Mouse (Mus musculus): ENCODE measurements around the gene Enpp4. TPM values are rescaled to one million over a fixed set of nuclear protein-coding genes. Genes with fewer than 3 reads are reported as not detected.
A peak's percentile ranks its signal among the peaks of the same experiment; 100 is the strongest.

The Enpp4 gene
- total RNA-seq (2021): 10 to 100 TPM; 13.5 to 13.8 TPM

DNA sequence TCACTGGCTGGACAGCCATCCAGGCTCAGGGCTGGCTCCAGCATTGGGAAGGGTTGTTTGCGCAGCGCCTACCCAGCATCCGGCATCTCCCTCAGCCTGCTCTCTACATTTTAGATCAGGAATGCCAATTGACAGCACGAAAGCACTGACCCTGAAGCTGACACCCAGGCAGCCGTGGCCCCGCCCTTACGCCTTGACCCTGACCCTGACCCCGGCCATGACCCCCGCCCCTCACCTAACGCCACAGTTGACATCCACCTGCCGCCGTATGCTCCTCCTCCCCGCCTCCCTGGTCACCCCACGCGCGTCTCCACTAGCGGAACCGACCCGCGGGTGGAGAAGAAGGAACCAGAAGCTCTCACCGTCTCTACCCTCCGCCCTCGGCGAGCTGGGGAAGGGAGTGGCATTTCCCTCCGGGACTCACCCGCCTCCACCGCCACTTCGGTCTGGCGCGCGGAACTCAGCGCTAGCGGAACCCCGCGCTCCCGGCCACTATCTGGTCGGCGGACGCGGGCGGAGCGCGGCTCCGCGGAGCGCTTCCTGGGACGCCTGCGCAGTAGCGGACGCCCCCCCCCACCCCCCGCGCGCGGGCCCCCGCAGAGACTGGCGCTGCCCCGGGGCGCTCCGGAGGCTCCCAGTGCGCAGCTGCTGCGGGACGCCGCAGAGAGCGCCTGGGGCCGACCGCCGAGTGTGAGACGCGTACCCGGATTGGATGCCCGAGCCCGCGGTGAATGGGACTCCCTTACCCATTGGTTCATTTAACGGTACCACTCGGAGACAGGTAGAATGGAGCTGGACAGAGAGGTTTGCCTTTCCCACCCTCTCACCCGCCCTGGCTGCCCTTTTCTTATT lies at the start of gene Enpp4:
Gene Enpp4 (minus strand): TSS at position 523 of the 852 bp plus-strand sequence.
- DNase-seq: peak; percentile 94

DNA sequence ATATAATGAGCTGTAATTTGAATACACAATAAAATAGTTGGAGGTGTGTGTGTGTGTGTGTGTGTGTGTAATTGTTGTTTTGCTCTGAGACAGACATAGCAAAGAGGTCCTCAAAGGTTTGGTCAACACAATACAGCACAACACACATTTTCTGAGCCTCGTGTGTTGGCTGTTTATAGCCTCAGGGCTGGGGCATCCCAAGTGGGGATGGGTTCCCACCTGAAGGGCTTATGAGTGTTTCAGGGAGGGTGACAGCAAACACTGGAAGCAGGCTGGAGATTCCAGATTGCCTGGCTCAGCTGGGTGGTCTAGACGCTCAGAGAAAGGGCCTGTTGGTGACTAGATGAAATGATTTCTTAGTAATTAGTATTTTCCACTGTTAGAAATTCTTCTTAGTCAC lies 49.6 kb upstream of the Enpp4 start:
- DNase-seq: no peak

DNA sequence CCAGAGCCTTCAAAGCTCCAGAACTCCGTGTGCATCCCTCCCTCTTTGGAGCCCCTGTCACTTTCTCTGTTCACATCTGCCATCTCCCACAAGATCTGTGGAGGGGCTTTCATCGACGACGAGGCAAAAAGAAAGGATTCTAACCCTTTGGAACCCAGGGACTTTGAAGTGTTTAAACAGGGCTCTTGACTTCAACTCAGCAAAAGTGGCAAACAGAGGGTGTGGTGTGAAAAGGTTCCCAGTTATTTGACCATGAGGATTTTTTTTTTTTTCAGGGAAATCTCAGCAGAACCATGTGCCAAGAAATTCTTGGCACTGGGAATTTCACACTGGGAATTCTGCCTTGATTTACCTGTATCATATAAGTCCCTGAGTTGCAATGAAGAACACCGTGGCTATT lies 48.3 kb upstream of the Enpp4 start:
- no peak for DNase-seq

DNA sequence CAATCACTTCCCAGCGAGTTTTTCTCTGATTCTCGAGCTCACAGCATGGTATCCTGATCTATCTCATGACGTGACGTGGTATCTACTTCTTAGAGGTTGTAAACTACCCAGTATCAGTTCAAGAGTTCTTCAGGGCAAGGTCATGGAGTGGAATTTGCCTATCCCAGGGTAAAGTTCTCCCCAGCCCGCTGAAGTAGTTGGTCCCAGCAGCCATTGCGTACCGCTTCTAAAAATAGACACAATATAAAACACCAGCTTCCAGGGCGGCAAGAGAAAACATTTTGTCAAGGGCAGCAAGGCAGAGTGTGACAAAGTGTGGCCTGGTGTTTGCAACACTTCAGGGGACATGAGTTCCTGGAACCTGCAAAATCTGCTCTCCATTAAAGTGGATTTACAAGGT lies 46.3 kb upstream of the Enpp4 start:
- peak; percentile 36 for DNase-seq

DNA sequence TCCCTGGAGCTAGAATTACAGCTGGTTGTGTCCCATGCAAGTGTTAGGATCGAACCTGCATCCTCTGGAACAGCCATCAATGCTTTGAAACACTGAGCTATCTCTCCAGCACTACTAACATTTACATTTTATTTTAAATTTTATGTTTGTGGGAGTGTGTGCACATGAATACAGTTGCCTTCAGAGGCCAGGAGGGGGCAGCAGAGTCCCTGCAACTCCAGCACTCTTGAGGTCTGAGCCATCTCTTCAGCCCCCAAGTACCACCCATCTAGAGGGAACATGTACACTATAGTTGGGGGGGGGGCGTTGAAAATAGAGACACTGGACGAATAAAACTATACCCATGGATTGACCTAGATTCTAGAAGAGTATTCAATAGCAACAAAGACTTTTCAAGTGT lies 45.5 kb upstream of the Enpp4 start:
- DNase-seq: peak; percentile 75

DNA sequence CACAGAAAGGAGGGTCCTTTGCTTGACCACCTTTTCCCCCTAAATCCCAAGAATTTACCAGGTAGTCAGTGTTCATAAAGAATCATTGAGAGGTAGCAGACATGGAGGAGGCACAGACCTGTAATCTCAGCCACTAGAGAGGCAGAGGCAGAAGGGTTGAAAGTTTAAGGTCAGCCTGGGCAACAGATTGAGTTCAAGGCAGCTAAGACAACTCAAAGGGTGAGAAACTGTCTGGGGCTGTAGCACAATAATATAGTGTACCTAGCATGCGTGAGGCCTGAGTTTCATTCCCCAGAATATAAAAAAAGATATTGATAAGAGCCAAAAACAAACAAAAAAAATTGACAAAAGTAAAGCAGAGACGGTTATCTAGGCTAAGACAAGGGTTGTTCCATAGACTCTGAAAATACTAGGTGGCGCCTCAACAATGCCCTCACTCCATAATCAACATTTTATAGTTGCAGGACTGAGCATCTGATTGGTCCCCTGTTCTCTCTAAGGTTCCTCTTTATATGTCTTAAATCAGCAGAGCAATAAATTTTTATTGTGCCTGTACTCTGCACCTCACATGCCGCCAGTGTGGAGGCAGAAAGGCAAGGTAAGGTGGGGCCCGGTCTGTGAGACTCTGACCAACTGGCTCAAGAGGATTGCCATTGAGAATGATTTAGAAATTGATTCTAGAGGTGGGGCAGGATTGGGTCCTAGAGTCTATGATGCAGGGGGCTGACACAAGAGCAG lies 42.7 kb upstream of the Enpp4 start:
- no peak for DNase-seq

DNA sequence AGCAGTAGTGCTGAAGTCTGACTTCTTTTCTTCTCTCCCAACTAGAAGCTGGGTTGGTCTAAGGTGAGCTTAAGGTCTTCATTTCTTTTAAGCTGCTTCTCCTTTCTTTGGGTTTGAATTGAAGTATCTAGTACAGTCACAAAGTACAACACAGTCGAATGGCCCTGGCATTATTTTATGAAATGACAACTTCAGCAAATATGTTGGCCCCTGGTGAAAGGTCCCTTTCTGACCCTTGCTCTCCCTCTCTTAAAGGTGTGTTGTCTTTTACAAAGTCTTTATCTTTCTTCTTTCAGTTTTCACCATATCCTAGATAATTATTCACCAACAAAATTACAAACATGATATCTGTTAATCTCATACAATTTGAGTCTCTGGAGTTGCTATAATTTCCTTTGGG lies 40.2 kb upstream of the Enpp4 start:
- DNase-seq: no peak

DNA sequence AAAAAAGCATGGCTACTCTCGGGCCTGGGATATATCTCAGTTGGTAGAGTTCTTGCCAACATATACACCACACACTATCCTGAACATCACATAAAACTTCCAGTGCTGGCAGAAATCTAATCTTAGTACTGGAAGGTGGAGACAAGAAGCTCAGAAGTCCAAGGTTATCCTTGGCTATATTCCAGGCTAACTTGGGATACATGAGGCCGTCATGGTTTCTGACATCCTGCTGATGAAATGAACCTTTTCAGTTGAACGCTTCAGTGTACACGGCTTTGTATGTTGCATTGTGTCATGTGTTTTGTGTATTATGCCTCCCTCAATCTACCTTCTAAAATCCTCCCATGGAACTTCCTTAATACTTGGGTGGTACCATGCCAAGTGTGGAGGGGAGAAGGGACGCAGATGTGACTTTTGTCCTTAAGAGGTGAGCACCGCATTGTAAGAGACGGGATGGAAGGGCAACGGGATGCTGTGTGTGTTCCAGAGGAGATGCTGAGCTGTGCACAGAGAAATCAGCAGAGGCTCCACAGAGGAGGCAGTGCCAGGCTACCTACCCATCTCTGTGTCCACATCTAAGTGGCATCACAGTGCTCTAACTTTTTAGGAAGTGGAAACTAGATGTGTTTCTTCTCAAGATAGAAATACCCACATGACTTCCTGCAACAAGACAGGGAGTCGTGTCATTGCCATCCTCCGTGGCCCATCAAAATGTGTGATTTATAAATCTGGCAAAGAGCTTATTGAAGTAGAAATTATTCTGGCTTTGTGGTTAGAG lies 31.4 kb upstream of the Enpp4 start:
- no peak for DNase-seq

DNA sequence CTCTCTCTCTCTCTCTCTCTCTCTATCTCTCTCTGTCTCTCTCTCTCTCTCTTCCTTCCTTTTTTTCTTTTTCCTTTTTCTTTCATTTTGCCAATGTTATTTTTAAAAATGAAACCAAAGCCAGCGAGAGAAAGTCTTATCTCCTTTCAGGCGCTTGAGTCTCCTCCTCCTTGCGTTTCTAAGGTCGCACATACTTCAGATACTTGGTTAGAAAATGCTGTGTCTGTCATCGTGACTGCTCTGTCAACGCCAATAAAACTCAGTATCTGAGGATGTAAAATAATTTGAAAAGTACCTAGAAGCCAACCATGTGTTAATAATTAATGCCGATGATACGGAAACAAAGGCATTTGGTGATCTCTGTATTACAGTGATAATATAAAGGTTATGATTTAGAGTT lies 30.4 kb upstream of the Enpp4 start:
- no peak for DNase-seq

DNA sequence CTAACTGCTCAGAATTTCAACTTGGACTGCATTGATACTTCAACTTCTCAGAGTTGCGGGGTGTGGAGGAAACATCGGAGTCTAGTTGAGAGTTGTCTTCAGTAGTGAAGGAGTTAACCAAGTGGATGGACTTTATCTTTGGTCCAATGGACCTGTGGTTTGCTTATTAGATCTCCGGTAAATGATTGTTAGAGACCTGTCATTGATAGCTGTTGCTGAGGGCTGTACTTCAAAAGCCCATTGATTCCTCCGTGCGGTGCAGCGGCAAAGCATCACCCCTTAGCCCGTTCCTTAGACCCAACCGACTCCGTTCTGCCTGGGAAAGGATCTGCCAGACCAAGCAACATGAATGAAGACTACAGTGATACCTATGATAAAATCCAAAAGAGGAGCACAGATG lies 28.9 kb upstream of the Enpp4 start:
- no peak for DNase-seq

DNA sequence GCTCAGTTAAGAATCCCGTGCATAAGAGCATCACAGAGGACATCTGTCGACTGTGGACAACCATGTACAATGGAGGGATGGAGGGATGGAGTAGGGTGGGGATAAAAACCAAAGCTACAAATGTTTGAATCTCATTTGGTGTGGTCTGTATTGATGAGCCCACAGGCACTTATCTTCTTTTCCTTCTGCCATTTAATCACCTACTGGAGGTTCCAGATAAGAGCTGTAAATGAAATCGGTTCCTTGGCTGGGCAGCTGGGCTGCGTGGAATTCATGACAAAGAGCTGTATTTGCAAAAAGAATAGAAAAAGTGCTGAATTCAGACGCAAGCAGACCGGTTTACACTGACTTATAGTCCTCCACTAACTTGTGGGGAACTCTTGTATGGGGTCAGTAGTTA lies 28.5 kb upstream of the Enpp4 start:
- no peak for DNase-seq

DNA sequence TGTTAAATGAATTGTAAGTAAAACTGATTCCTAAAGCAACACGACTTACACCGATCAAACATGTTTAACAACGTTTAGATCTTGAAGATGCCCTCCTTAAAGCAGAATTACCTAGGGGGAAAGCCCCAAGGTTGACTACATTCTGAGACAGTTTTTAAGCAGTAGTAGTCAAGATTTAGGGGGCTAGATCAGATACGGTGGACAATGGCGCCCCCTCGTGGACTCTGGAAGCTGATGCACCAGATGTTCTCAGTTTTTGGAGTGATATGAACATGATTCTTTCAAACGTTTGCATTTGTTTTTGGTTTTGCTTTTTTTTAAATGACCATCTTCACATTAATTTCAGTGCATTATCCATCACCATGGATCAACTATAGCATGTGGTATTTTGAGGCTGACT lies 24.8 kb upstream of the Enpp4 start:
- peak; percentile 79 for DNase-seq

DNA sequence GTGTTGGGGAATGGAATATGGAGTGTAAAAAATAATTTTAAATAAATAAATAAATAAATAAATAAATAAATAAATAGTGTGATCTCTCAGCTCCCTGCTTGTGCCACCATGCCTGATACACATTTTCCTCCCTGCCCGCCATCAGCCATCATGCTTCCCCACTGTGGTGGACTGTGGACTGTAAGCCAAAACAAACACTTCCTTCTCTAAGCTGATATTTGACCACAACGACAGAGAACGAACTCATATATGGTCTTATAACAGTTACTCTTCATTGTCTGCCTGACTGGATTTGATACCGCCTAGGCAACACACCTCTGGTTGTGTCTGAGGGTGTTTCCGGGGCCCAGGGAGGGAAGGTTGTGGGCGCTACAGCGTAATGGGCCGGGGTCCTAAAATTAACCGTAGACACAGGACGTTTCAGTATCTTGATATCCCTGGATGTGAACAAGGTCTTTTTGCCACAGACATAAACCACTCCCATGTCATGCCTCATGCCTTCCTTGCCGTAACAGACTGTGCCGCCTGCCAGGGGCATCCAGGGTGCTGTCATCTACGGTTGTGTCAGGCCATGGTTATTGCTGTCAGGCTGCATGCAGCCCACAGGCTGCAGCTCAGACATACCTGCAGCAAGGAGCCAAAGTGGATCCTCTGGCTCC lies 23.6 kb upstream of the Enpp4 start:
- no peak for DNase-seq

DNA sequence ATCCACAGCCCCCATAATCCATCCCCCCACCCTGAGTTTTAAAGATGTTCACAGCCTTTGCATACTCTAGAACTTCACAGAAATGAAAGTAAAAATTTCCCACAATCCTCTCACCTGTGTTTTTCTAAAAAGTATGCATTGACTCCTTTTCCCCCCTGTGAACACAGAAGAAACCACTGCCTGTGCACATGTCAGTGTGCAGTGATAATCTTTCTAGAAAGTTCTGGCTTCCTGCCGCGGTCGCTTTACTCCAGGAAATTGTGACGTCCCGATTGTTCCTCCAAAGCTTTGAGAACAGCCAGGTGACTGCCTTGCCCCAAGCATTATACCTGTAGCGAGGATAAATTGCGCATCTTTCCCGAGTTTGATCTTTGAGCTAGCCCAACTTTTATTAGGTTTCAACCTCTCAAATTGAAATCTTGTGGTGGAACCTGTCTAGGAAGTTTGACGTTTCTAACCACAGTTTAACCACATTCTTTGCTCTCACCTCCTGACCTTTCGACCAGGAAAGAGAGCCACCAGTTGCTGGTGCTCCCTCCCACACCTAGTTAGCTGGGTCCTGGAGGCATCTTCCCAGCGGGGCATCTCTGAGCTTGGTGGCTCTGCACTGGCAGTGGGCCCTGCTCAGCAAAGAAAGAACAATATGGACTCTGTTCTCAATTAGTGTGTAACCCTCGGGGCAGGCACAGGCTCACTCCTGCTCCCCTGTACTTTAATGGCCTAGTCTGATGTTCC lies 15.9 kb upstream of the Enpp4 start:
- no peak for DNase-seq

DNA sequence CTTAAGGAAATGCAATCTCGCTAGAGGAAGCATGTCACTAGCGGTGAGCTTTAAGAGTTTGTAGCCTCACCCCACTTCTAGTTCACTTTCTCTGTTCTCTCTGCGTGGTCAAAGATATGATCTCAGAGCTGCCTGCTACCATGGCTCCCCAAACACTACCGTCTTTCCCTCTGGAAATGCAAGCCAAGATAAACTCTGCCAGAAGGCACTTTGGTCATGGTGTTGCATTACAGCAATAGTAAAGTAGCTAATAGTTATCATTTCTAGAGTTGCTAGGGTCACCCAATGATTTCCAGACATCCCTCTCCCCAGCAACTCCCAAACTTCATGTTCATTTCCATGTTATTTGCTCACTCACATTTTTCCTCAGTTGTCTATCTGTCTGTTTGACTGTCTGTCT lies 12.6 kb upstream of the Enpp4 start:
- no peak for DNase-seq

DNA sequence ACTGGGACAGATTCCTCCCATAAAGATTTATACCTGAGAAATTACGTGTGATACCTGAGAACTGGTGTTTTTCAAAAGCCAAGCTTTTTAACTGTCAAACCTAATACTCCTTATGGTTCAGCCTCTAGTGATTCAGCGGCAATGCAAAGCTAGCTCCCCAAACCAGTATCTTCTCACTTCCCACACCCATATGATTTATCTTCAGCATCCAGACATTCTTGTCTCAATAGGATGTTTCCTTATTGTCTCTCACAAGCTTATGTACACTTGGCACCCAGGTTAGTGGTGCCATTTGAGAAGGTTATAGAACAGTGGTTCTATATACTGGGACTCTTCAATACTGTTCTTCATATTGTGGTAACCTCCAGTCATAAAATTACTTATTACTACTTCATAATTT lies 12.1 kb upstream of the Enpp4 start:
- no peak for DNase-seq

DNA sequence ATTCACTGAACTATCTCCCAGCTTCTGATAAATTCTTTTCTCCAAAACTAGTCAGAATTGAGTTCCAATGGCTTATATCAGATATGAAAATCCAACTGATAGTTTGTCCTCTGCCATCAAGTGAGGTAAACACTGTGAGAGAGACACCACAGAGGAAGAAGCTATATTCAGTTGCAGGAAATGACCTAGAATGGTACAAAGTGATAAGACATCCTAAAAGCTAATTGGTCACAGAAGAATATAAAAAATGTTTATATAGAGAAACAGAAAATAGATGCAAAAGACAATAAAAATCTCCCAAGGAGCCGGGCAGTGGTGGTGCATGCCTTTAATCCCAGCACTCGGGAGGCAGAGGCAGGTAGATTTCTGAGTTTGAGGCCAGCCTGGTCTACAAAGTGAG lies 11.0 kb upstream of the Enpp4 start:
- DNase-seq: no peak

DNA sequence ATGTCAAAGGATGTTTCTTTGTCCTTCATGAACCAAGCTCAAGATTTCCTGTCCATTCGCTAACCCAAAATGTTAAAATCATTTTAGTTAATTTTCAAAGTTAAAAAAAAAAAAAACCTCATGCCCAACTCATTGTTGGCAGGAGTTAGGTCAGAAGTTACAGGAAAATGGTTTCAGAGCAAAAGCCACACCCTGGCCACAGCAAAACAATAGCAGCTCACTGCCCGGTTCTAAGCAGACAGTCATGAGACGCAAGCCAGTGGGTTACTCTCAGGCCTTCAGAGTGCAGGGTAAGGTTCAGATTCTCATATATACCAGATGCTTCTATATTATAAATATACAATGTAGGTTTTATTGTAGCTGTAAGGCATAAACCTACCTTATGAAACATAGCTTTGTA lies 2.7 kb upstream of the Enpp4 start:
- DNase-seq: no peak

DNA sequence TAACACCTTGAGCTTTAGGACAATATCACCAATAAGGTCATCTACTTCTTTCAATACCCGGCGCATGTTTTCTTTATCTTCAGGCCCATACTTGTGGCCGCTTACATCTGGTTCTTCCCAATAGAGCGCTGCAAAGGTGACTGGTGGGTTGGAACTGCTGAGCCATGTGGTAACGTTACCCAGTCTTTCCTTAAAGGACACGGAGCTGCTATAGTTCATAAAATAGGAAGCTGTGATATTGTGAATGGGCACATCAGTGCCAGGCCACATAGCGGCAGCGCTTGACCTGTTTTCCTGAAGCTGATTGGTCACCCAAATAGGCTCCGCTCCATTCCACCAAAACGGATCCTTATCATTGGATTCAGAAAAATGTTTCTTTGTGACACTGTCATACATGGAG lies 3.6 kb downstream of the Enpp4 start:
- DNase-seq: no peak

DNA sequence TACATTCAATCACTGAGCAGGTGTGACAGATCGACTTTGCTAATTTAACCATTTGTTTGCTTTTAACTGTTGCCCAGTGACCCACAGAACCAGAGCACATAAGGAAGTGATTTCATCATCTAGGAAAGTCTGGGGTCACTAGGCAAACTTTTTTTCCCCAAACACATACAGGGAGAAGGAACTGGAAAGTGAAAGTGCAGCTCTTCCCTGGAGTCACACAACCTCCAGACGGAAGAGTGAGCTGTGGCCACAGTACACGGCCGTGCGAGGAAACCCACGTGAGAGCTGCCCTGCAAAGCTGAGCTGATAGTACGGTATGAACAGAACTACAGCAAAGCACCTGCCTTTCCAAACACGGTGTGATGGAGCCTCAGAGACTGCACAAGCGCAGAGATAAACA lies 4.7 kb downstream of the Enpp4 start:
- no peak for DNase-seq

DNA sequence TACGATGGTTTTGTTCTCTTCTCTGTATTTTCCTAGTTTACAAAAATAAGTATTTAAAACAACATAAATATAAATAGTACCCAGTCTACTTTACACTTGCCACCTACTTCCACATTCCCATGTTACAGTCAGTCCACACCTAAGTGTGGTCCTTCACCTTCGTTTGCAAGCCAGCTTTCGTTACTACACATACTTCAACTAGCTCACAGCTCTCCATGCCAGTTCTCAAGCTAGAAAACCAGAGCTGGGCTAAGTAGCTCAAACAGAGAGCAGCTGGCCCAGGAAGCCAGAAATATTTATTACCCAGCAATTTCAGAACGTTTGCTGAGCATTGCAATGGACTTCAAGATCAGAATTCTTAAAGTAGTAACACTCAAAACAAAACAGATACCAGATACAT lies 5.1 kb downstream of the Enpp4 start:
- DNase-seq: no peak

DNA sequence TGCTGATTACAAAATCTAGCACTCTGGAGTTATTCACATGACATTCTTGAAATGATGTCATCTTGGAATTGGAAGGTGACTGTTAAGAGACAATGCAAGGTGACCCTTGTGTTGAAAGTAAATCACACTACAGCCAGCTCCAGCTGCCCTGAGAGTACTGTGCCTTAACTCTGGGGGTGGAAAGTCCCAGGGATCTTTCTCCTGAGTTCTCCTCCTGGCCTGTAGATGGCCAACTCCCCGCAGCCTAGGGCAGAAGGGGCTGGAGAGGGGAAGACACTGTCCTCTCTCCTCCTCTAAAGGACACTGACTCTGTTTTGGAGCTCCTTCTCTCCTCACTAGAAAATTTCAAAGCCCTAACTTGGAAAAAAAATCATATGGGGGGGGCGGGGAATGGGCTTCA lies 14.1 kb downstream of the Enpp4 start:
- no peak for DNase-seq

All from heart, postnatal 4 days (tissue).